Mouse (Mus musculus) frontal cortex, postnatal 25 days (tissue): ENCODE data around the gene Raet1e.
"Not testable (repeated sequence)": the region's sequence is repeated elsewhere in the genome, so short reads cannot be mapped to it uniquely, and the experiment has no call there.

Source experiments
- DNase-seq, 2 experiments: peaks; one replicate each; pipeline ENCODE4 v3.0.0; 2022; ENCODE audit warnings: low spot score in 2 of 2

Raet1e gene

DNA sequence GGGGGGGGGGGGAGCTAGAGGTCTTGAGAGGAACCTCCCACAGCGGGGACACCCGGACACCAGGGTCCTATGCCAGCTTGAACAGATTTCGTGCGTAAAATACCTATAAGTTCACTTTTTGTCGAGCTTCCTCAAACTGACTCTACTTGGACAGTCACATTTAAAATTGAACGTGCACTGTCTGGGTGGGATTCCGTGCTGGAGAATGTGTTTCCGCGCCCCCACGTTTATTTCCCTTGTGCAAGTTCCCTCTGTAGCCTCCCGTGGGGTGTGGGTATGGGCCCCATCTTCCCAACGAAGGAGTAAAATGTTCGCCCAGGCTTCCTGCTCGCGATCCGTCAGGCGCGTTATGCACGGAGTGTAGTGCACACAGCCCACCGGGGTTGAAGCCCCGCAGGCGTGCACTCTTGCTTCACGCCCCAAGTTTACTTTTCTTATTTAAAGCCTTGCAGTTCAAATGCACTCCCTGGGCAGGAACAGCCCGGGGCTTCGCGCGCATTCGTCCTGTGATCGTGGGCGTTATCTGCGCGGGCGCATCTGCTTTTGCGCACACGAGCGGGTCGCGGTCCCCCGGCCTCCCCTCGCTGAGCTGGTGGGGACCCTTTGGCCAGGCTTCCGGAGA lies 115.4 kb downstream of the Raet1e start:
- DNase-seq: no peak

- DNase-seq: no peak
Observed at GRCm38 (mm10) chr10:22274445-22275057, 116.2 kb downstream of the Raet1e start.

DNA sequence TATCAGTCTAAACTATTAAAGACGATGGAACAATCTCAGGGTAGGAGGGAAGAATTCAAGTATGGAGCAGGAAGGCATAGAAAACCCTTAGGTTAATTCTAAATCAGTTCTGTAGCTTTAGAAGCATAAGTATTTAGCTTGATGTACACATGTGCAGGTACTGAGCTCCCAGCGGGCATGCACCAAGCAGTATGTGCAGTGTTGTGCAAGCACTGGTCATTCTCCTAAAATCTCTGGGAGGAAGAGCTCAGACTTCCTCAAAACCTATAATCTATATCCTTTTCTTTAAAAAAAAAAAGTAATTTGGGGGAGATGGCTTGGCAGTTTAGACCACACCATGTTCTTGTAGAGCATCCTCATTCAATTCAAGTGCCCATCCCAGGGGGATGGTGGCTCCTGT lies 120.1 kb downstream of the Raet1e start:
- not testable (repeated sequence) for DNase-seq

GRCm38 (mm10) chr10:22282816-22283215 lies 124.4 kb downstream of the Raet1e start:
- DNase-seq: no peak

DNA sequence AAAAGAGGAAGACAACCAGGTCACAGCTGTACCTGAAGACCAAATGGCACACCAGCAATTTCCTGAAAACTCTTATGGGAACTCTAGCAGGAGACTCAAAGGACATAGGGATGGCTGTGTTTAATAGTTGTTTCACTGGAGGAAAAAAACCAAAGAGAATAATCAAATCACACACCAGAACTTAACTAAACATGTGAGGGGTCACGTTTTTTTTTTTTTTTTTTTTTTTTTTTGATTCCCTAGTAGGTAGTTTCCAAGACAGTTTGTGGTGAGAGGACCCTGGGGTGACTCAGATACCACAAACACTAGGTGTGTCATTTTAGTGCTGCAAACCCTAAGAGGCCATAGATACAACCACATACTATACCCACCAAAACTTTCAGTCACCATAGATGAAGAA lies 137.3 kb downstream of the Raet1e start:
- DNase-seq: no peak

DNA sequence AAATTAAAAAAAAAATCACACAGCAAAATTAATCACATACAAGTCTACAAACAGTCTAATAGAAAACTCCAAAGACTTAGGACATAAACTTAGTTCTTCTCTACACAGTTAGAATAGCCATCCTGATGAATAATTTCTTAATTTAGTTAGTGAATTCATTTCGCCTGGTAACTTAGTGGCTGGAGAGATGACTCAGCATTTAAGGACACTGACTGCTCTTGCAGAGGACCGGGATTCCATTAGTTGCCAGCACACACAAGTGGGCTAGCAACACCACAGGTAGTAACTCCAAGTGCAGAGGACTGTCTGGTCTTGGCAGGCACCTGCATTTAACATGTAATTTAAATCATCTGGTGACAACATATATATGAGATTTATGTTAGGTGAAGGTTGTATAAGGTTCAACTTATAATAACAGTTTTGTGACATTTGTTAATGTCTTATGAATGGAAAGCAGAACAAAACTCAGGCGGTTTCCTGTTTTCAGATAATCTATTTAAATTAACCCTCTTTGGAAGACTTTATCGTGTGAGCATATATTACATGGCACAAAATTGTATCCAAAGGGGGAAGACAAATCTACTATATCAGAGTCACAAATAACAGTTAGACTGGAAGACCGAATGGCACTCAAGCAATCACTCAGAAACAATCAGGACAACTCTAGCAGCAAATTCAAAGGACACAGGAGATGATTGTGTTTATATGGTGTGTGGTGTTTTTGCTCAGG lies 138.8 kb downstream of the Raet1e start:
- DNase-seq: no peak

GRCm38 (mm10) chr10:22297766-22298461 lies 139.5 kb downstream of the Raet1e start:
- no peak for DNase-seq

GRCm38 (mm10) chr10:22299324-22299723 lies 141.0 kb downstream of the Raet1e start:
- DNase-seq: no peak

GRCm38 (mm10) chr10:22301641-22302040 lies 143.3 kb downstream of the Raet1e start:
- no peak for DNase-seq

DNA sequence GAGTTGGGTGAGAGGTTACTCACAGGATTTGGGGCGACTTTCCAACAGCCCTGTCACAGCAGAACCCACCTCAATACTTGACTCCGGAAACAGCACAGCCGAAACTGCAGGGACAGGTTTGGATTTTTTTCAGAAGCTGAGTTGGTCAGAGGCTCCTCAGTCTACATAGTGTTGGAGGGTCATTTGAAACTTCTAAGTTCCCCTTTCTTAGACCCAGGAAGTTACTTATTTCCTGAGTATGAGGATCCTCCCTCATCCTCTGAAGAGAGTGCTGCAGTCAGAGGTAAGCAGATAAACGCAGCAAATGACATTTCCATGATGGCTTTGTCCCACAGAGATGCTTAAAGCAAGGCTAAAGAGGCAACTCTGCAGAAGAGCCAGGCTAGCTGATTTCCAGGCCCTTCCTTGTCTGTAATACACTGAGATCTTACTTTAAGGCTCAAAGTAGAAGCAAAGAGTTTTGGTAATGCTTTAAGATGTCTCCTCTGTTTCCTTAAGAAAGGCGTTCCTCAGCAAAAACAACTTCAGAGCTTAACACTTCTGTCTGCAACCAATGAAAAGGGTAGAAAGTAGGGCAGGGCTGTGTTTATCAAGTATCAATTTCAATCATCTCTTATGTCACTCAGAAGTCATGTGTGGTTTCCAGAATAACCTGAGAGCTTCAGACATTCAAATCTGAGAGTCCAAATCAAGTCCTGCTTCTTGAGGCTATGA lies 144.1 kb downstream of the Raet1e start:
- no peak for DNase-seq

- DNase-seq: no peak
Observed at GRCm38 (mm10) chr10:22303736-22304135, 145.4 kb downstream of the Raet1e start.

DNA sequence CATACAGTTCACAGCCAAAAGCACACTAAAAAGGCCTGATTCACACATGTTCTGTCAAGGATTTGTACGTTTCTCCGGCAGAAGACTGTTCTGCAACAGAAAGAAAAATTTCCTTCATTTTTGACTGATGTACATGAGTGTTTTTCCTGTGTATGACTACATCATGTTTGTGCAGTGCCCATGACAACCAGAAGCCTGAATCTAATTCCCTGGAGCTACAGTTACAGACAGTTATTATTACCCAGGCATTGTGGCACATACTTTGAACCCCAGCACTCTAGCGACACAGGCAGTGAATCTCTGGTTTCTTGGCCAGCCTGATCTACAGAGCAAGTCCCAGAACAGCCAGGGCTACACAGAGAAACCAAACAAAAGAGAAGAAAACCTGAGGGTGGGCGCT lies 147.4 kb downstream of the Raet1e start:
- DNase-seq: no peak

DNA sequence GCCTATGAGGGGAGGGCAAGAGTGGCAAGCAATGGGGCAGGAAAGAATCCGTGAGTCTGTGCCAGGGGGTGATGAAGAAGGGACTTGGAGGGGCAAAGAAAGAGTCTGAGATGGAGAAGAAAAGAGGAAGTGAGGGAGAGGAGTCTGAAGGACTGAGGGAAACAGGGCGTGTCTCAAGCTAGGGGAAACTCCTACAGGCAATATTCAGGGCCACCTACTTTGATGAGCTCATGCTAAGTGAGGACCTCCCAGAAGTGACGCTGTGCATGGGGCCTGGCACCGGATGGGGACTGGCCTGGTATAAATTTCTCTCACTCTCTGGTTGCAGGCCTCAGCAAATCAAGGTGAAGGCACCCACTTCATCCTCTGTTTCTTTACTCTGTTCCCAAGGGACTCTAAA lies 148.1 kb downstream of the Raet1e start:
- DNase-seq: no peak

DNA sequence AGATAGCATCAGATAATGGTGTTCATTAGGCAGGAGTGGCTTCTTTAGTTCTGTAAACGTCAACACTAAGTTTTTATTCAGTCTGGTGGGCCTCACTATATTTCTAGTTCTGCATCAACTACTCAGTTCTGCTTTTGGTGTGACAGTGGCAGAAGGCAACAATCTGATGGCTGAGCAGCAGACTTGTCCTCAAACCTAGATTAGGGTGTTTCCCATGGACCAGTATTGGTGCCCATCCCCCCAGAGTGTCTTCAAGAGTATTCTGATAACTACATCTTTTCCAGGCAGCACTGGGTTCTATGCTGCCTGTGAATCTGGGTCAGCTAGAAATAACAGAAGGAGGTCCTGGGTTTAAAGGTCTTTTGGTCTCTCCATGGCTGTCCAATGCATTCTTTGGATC lies 149.9 kb downstream of the Raet1e start:
- DNase-seq: no peak

DNA sequence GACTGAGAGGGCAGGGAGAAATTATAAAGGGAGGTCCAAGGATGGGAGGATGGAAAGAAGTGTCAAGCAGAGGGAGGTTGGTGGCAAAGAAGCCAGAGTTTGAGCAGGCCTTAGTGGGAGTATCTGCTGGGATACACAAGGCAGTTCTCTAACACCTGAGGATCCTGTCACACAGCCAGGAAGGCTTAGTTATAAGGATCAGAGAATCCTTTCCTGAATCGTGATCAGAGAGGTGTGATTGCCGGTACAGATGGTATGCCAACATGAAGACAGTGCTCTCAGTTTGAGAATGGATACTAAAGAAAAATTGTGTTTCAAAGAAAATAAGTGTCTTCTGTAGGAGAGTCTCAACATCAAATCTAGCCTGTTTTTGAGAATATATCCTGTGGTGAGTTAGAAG lies 164.5 kb downstream of the Raet1e start:
- no peak for DNase-seq

- DNase-seq: not testable (repeated sequence)
Observed at GRCm38 (mm10) chr10:22345721-22346120, 187.4 kb downstream of the Raet1e start.

GRCm38 (mm10) chr10:22353548-22354195 lies 195.3 kb downstream of the Raet1e start:
- not testable (repeated sequence) for DNase-seq

DNA sequence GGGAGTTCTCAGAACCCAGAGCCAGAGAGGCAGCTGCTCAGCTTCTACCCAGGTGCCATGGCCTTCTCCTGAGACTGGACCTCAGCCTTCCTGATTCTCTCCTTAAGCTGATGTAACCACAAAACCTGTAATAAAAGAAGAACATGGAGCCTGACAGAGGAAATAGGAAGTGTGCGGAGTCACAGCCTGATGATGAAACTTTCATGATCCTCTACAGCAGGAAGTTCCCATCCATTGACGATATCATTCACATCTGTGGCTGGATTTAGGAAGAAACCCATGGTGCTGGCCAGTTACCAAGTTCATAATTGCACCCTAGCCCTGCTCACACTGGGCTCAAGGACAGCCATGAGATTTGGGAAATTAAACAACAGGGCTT lies 195.8 kb downstream of the Raet1e start:
- DNase-seq: not testable (repeated sequence)

DNA sequence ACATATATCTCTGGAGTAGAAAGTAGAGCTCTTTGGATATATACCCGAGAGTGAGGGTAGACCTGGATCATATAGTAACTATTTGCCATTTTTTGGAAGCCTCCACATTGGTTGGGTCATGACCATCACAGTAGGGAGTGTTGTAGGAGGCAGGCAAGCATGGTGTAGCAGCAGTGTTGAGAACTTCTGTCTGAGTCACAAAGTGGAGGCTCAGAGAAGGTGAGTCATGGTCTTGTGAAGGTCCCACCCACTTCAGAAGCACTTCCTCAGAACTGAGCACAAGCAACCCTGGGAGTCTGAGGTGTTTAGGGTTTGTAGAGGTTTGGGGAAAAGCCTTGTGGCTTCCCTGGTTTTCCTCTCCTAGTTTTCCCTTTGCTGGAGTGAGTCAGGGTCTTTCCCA lies 199.0 kb downstream of the Raet1e start:
- not testable (repeated sequence) for DNase-seq

GRCm38 (mm10) chr10:22360252-22360651 lies 201.9 kb downstream of the Raet1e start, which contains the start of gene Raet1d:
Gene Raet1d (plus strand): TSS chr10:22360552.
- not testable (repeated sequence) for DNase-seq

GRCm38 (mm10) chr10:22360957-22361356 lies 202.6 kb downstream of the Raet1e start:
- not testable (repeated sequence) for DNase-seq
